Mouse (Mus musculus): ENCODE data around the gene Mcm7. TPM values are rescaled to one million over a fixed set of nuclear protein-coding genes. Genes with fewer than 3 reads are reported as not detected.

Mcm7 gene
- polyA plus RNA-seq, 1 experiment from 2014 or later, result 324 TPM

DNA sequence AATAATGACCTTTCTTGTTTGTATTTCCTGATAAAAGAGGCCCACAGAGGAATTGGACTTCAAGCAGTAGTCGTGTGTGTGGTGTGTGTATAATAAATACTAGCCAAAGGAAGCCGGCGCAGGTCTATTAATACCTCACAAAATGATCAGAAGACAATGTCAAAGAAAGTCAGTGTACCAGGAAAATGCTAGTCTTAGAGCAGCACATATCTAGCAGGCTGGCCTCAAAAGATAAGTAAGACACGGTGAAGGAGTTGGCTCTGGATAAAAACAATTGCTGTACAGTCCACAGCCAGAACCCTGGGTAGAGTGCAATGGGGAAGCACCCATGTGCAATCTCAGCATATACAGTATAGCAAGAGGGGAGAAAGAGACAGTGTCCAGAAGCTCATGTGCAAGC lies 35.0 kb downstream of the Mcm7 start:
- no peak overlapping the region for H3K27ac ChIP-seq
- H3K36me3 ChIP-seq, result peaks cover 50% of the 10 kb centered on the region

GRCm38 (mm10) chr5:138132425-138133064 lies 39.7 kb downstream of the Mcm7 start:
- no peak for DNase-seq (ENCODE audit: low spot score)
- Histone ChIP-seq H3K36me3 (peaks cover 85% of the 10 kb centered on the region), H3K4me3 (no peak overlapping the region), H3K4me1 (replicated peaks) (no peaks in the 10 kb centered on the region), H3K27me3 (ENCODE audit: insufficient read depth, poor library complexity, severe bottlenecking) (no peaks in the 10 kb centered on the region), H3K27ac (no peak overlapping the region), H3K9me3 (no peaks in the 10 kb centered on the region)
- 94% methylated on average over 5 of the region's 5 CpGs for WGBS

More for the DNA sequence above, 35.0 kb downstream of the Mcm7 start:
- DNase-seq (ENCODE audit: low spot score), result no peak
- no peak overlapping the region for H3K4me3 ChIP-seq
- no peaks in the 10 kb centered on the region for H3K27me3 ChIP-seq (ENCODE audit: insufficient read depth, poor library complexity, severe bottlenecking)
- no peaks in the 10 kb centered on the region for H3K9me3 ChIP-seq
- WGBS, result 91% methylated on average over 4 of the region's 4 CpGs
- no peaks in the 10 kb centered on the region for H3K4me1 ChIP-seq (replicated peaks)

- Histone ChIP-seq H3K4me1 (replicated peaks) (peaks cover 16% of the 10 kb centered on the region), H3K27me3 (ENCODE audit: insufficient read depth, poor library complexity, severe bottlenecking) (no peaks in the 10 kb centered on the region), H3K36me3 (peaks cover 36% of the 10 kb centered on the region), H3K9me3 (no peaks in the 10 kb centered on the region), H3K27ac (peak overlapping the region; percentile 94; the same call in 1 of the 2 replicates), H3K4me3 (peak overlapping the region; percentile 71)
- 89% methylated on average over 3 of the region's 3 CpGs for WGBS
- no peak for DNase-seq (ENCODE audit: low spot score)
Measured at GRCm38 (mm10) chr5:138118041-138118440, 54.2 kb downstream of the Mcm7 start.

DNA sequence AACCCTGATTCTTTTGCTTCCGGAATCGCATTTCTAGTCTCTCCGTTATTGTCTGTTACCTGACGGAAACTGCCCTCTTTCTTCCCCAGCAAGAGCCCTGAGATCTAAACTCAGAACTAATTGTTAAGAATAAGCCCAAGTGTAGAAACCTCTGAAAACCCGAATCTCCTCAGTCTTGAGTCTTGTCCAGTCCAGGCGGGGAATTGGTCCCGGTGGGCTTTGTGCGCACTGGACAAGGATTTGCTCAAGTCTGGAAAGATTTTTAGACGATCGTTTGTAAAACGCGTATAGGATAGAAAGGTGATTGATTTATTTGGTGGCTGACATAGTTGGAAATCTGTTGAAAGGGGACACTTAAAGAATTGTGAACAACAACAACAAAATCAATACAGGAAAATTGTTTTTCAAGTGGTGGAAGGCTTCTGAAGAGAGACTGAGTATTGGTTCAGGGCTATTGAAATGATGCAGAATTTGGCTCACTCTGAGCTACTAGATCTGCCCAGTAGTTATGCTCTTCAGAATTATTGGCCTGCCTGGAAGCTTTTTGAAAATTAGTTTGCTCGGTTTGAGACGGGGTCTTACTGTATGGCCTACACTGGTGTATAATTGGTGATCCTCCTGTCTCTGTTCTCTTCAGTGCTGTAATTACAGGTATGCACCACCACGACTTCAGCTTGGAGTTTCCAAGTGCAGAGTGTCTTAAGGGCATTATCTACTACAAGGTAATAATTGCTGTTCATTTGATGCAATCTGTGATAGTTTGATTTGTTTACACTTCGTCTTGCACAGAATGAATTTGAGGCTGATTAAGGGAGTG lies 54.8 kb downstream of the Mcm7 start:
- Histone ChIP-seq H3K4me1 (replicated peaks) (peaks cover 16% of the 10 kb centered on the region), H3K9me3 (no peaks in the 10 kb centered on the region), H3K4me3 (peak overlapping the region; percentile 71), H3K27ac (peak overlapping the region; percentile 94), H3K27me3 (ENCODE audit: insufficient read depth, poor library complexity, severe bottlenecking) (no peaks in the 10 kb centered on the region), H3K36me3 (peaks cover 30% of the 10 kb centered on the region)
- DNase-seq (ENCODE audit: low spot score), result no peak
- 14% methylated on average over 16 of the region's 16 CpGs for WGBS

GRCm38 (mm10) chr5:138116255-138117198 lies 55.7 kb downstream of the Mcm7 start, which contains the start of gene Zscan21:
Zscan21 (plus strand) TSS chr5:138116903.
- Histone ChIP-seq H3K4me3 (peak within 1 kb of the TSS; percentile 71), H3K27me3 (ENCODE audit: insufficient read depth, poor library complexity, severe bottlenecking) (no peaks in the 10 kb centered on the region), H3K27ac (peak within 1 kb of the TSS; percentile 94), H3K36me3 (peaks cover 25% of the 10 kb centered on the region), H3K4me1 (replicated peaks) (peaks cover 16% of the 10 kb centered on the region), H3K9me3 (no peaks in the 10 kb centered on the region)
- peak; percentile 90 for DNase-seq (ENCODE audit: low spot score)
- 7% methylated on average over 38 of the region's 38 CpGs for WGBS

MicroRNAs within 50 kb of the gene (microRNA counts, 519-probe panel; counts per million panel counts)
- microRNA mmu-miR-106b (4,299 counts per million, percentile 90 among the panel's probes with 10 or more counts), microRNA mmu-miR-25 (6,653 counts per million, percentile 99 among the panel's probes with 10 or more counts), microRNA mmu-miR-93 (5,094 counts per million, percentile 95 among the panel's probes with 10 or more counts)

Other genes with a start within 250 kb of the Mcm7 start
- 0.10 and 0.30 TPM in 2 replicates for gene Gjc3, start 209.3 kb downstream of the Mcm7 start, polyA plus RNA-seq (2016; fragmentation: Nextera tagmentation; extraction: Ambion mirVana)
- gene Azgp1, start 190.9 kb downstream of the Mcm7 start, polyA plus RNA-seq (2016; fragmentation: Nextera tagmentation; extraction: Ambion mirVana), result not detected in 2 replicates
- gene Smok3a, start 151.2 kb downstream of the Mcm7 start, polyA plus RNA-seq (2016; fragmentation: Nextera tagmentation; extraction: Ambion mirVana), result not detected in 2 replicates
- not detected in 2 replicates for gene Smok3b, start 151.0 kb downstream of the Mcm7 start, polyA plus RNA-seq (2016; fragmentation: Nextera tagmentation; extraction: Ambion mirVana)
- gene Smok3c, start 119.2 kb downstream of the Mcm7 start, polyA plus RNA-seq (2016; fragmentation: Nextera tagmentation; extraction: Ambion mirVana), result not detected in 2 replicates
- gene Zkscan1, start 87.3 kb downstream of the Mcm7 start, polyA plus RNA-seq (2016; fragmentation: Nextera tagmentation; extraction: Ambion mirVana), result 24.5 and 26.3 TPM in 2 replicates
- gene Zscan21, start 55.5 kb downstream of the Mcm7 start, polyA plus RNA-seq (2016; fragmentation: Nextera tagmentation; extraction: Ambion mirVana), result 105 and 109 TPM in 2 replicates
- 38.9 and 42.4 TPM in 2 replicates for gene Zfp113, start 16.7 kb downstream of the Mcm7 start, polyA plus RNA-seq (2016; fragmentation: Nextera tagmentation; extraction: Ambion mirVana)
- 354 and 372 TPM in 2 replicates for gene Cops6, start 11.4 kb downstream of the Mcm7 start, polyA plus RNA-seq (2016; fragmentation: Nextera tagmentation; extraction: Ambion mirVana)
- 26.2 and 29.7 TPM in 2 replicates for gene Ap4m1, start 420 bp downstream of the Mcm7 start, polyA plus RNA-seq (2016; fragmentation: Nextera tagmentation; extraction: Ambion mirVana)
- gene Taf6, start 15.0 kb upstream of the Mcm7 start, polyA plus RNA-seq (2016; fragmentation: Nextera tagmentation; extraction: Ambion mirVana), result 128 and 136 TPM in 2 replicates
- 50.7 and 52.2 TPM in 2 replicates for gene Cnpy4, start 15.1 kb upstream of the Mcm7 start, polyA plus RNA-seq (2016; fragmentation: Nextera tagmentation; extraction: Ambion mirVana)
- gene Mblac1, start 21.9 kb upstream of the Mcm7 start, polyA plus RNA-seq (2016; fragmentation: Nextera tagmentation; extraction: Ambion mirVana), result 8.8 and 11.8 TPM in 2 replicates
- gene Nxpe5, start 53.5 kb upstream of the Mcm7 start, polyA plus RNA-seq (2016; fragmentation: Nextera tagmentation; extraction: Ambion mirVana), result not detected in 2 replicates
- 49.5 and 63.6 TPM in 2 replicates for gene Lamtor4, start 83.1 kb upstream of the Mcm7 start, polyA plus RNA-seq (2016; fragmentation: Nextera tagmentation; extraction: Ambion mirVana)
- gene BC037034, start 91.6 kb upstream of the Mcm7 start, polyA plus RNA-seq (2016; fragmentation: Nextera tagmentation; extraction: Ambion mirVana), result 6.3 and 10.1 TPM in 2 replicates
- gene Gal3st4, start 100.4 kb upstream of the Mcm7 start, polyA plus RNA-seq (2016; fragmentation: Nextera tagmentation; extraction: Ambion mirVana), result 7.9 and 8.5 TPM in 2 replicates
- 0.13 and 0.26 TPM in 2 replicates for gene Gm43720, start 107.5 kb upstream of the Mcm7 start, polyA plus RNA-seq (2016; fragmentation: Nextera tagmentation; extraction: Ambion mirVana)
- gene Gpc2, start 107.6 kb upstream of the Mcm7 start, polyA plus RNA-seq (2016; fragmentation: Nextera tagmentation; extraction: Ambion mirVana), result 48.0 and 95.4 TPM in 2 replicates
- gene Stag3, start 107.8 kb upstream of the Mcm7 start, polyA plus RNA-seq (2016; fragmentation: Nextera tagmentation; extraction: Ambion mirVana), result 3.4 and 3.9 TPM in 2 replicates
- gene Pvrig, start 169.5 kb upstream of the Mcm7 start, polyA plus RNA-seq (2016; fragmentation: Nextera tagmentation; extraction: Ambion mirVana), result 0.14 TPM in 1 of 2 replicates, not detected in the other

All from hindbrain, embryonic 10.5 days (tissue).